Mouse (Mus musculus): ENCODE measurements at regions not wholly inside any gene's neighbourhood (a gene's known extent, or its start where the extent isn't known, plus 50 kb on each side); places are given as distances from the start of the nearest gene placed in this dataset.

- Histone ChIP-seq H3K27me3 (replicated peaks) (no peaks in the 10 kb centered on the region), H3K36me3 (no peaks in the 10 kb centered on the region), H3K9ac (replicated peaks) (no peak overlapping the region), H3K4me3 (replicated peaks) (no peak overlapping the region), H3K4me1 (no peaks in the 10 kb centered on the region), H3K9me3 (replicated peaks) (no peaks in the 10 kb centered on the region), H3K27ac (replicated peaks) (no peak overlapping the region), H3K4me2 (no peak overlapping the region)
- WGBS = 85% methylated on average over 10 of the region's 10 CpGs
- ATAC-seq (ENCODE audit: low FRiP score) = no peak
Measured at GRCm38 (mm10) chr7:69007237-69007636, 258.2 kb upstream of the Arrdc4 start.

DNA sequence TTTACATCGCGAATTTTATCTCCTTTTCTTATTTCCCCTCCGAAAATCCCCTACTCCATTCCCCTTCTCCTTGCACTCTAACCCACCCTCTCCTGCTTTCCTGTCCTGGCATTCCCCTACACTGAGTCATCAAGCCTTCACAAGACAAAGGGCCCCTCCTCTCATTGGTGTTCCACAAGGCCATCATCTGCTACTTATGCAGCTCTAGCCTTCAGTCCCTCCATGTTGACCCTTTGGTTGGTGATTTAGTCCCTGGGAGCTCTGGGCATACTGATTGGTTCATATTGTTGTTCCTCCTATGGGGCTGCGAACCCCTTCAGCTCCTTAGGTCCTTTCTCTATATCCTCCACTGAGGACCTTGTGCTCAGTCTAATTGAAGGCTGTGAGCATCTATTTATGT is 239.0 kb upstream of the Arrdc4 start:
- no peak for ATAC-seq (ENCODE audit: low FRiP score)
- no peaks in the 10 kb centered on the region for H3K36me3 ChIP-seq
- H3K9me3 ChIP-seq (replicated peaks) = no peaks in the 10 kb centered on the region
- WGBS = 94% methylated on average over 4 of the region's 4 CpGs
- H3K27ac ChIP-seq (replicated peaks) = no peak overlapping the region
- no peak overlapping the region for H3K9ac ChIP-seq (replicated peaks)
- H3K4me1 ChIP-seq = no peaks in the 10 kb centered on the region
- H3K4me3 ChIP-seq (replicated peaks) = no peak overlapping the region
- no peak overlapping the region for H3K4me2 ChIP-seq
- H3K27me3 ChIP-seq (replicated peaks) = no peaks in the 10 kb centered on the region

GRCm38 (mm10) chr7:68983937-68984336 is 234.9 kb upstream of the Arrdc4 start:
- no peaks in the 10 kb centered on the region for H3K9me3 ChIP-seq (replicated peaks)
- H3K4me3 ChIP-seq (replicated peaks) = no peak overlapping the region
- 39% methylated on average over 1 of the region's 1 CpGs for WGBS
- ATAC-seq (ENCODE audit: low FRiP score) = no peak
- H3K4me1 ChIP-seq = no peaks in the 10 kb centered on the region
- H3K9ac ChIP-seq (replicated peaks) = no peak overlapping the region
- H3K27ac ChIP-seq (replicated peaks) = no peak overlapping the region
- H3K27me3 ChIP-seq (replicated peaks) = no peaks in the 10 kb centered on the region
- no peak overlapping the region for H3K4me2 ChIP-seq
- no peaks in the 10 kb centered on the region for H3K36me3 ChIP-seq

DNA sequence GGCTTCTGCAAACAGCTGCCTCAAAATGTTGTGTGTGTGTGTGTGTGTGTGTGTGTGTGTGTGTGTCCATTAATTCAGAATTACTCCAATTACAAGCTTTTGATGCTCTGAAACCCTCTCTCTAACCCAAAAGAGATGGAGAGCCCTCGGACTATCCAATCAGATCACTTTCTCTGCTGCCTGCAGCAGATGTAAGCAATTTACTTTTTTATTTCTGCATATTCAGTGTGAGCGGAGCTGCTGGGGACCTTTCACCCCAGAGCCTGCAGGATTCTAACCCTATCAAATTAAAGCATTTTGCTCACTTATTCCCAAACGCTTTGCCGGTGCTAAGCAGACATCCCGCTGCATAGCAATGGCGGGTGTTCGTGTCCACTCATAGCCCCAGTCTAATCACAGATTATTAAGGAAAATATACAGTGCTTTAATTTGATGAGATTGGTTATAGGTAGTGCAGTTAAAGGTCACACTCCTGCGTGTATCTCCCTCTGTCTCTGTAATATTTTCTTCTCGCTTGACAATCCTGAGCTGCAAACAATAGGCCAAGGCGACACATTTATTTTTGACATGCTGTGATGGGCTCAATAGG is 234.0 kb upstream of the Arrdc4 start:
- Histone ChIP-seq H3K9me3 (replicated peaks) (no peaks in the 10 kb centered on the region), H3K4me2 (no peak overlapping the region), H3K4me3 (replicated peaks) (no peak overlapping the region), H3K36me3 (no peaks in the 10 kb centered on the region), H3K4me1 (no peaks in the 10 kb centered on the region), H3K27me3 (replicated peaks) (0 out of 2 replicates have a peak, but pooled peaks cover 2% of the 10 kb centered on the region), H3K9ac (replicated peaks) (no peak overlapping the region), H3K27ac (replicated peaks) (no peak overlapping the region)
- ATAC-seq (ENCODE audit: low FRiP score) = no peak
- WGBS = 76% methylated on average over 10 of the region's 10 CpGs

GRCm38 (mm10) chr7:68978576-68978975 is 229.5 kb upstream of the Arrdc4 start:
- ATAC-seq (ENCODE audit: low FRiP score) = no peak

DNA sequence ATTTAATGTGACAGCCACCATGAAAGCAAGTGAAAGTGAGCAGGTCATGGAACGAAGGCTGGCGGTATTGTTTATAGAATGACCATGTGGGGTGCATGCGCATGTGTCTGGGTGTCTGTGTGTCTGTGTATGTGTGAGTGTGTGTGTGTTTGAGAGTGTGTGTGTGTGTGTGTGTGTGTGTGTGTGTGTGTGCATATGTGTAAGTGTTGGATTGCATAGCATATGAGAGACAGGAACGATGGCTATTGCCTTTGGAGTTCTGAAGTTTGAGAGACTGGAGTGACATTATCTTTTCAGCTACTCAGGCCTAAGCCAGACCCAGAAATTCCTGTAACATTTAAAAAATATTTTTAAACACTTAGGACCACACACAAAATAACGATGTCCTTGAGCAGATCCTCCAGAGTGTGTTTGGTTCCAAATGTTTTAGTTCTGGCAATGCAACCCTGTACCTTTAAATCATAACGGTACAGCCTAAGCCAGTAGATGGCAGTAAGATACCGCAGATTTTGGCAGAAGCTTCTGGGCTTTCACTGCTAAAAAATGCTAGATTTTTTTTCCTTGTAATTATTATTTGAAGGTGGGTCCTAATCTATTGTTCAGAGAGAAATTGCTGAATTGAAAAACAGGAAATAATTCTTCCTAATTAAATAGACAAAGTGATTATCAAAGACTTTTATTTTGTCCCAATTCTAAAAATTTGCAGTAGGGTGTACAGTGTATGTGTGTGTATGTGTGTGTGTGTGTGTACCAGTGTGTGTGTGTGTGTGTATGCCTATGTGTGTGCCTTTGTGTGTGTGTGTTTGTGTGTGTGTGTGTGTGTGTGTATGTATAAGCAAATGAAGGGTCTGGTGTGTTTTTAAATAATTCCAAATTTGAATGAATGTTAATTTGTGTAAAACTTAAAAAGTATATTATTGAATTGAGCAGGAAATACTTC is 228.0 kb upstream of the Arrdc4 start:
- Histone ChIP-seq H3K9ac (replicated peaks) (no peak overlapping the region), H3K4me2 (no peak overlapping the region), H3K27me3 (replicated peaks) (0 out of 2 replicates have a peak, but pooled peaks cover 3% of the 10 kb centered on the region), H3K27ac (replicated peaks) (no peak overlapping the region), H3K4me3 (replicated peaks) (no peak overlapping the region), H3K9me3 (replicated peaks) (no peaks in the 10 kb centered on the region), H3K36me3 (no peaks in the 10 kb centered on the region), H3K4me1 (no peaks in the 10 kb centered on the region)
- no peak for ATAC-seq (ENCODE audit: low FRiP score)
- 63% methylated on average over 7 of the region's 7 CpGs for WGBS

More at GRCm38 (mm10) chr7:68978576-68978975, 229.5 kb upstream of the Arrdc4 start:
- 45% methylated on average over 4 of the region's 4 CpGs for WGBS
- H3K4me2 ChIP-seq = no peak overlapping the region
- H3K9me3 ChIP-seq (replicated peaks) = no peaks in the 10 kb centered on the region
- H3K4me1 ChIP-seq = no peaks in the 10 kb centered on the region
- no peak overlapping the region for H3K9ac ChIP-seq (replicated peaks)
- H3K27me3 ChIP-seq (replicated peaks) = 0 out of 2 replicates have a peak, but pooled peaks cover 3% of the 10 kb centered on the region
- no peak overlapping the region for H3K27ac ChIP-seq (replicated peaks)
- H3K4me3 ChIP-seq (replicated peaks) = no peak overlapping the region
- H3K36me3 ChIP-seq = no peaks in the 10 kb centered on the region

- no peak overlapping the region for H3K27ac ChIP-seq (replicated peaks)
- no peaks in the 10 kb centered on the region for H3K4me1 ChIP-seq
- H3K9me3 ChIP-seq (replicated peaks) = no peaks in the 10 kb centered on the region
- no peak overlapping the region for H3K4me2 ChIP-seq
- H3K27me3 ChIP-seq (replicated peaks) = 0 out of 2 replicates have a peak, but pooled peaks cover 3% of the 10 kb centered on the region
- ATAC-seq (ENCODE audit: low FRiP score) = no peak
- no peaks in the 10 kb centered on the region for H3K36me3 ChIP-seq
- WGBS = 60% methylated on average over 5 of the region's 5 CpGs
- H3K9ac ChIP-seq (replicated peaks) = no peak overlapping the region
- H3K4me3 ChIP-seq (replicated peaks) = no peak overlapping the region
Measured at GRCm38 (mm10) chr7:68975956-68976355, 226.9 kb upstream of the Arrdc4 start.

DNA sequence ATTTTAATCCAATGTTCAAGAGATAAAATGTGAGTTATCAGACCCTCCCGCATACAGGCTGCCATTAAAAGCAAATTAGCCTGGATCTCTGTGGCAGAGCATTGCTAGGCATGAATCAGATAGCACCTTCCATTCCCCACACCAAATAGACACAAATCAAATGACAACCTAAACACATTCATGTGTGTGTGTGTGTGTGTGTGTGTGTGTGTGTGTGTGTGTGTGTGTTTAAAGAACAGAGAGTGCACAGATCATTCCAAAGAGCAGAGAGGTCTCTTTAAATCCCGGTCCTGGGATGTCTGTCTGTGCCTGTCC is 226.5 kb upstream of the Arrdc4 start:
- H3K4me1 ChIP-seq = no peaks in the 10 kb centered on the region
- H3K4me3 ChIP-seq (replicated peaks) = no peak overlapping the region
- no peak for ATAC-seq (ENCODE audit: low FRiP score)
- no peaks in the 10 kb centered on the region for H3K9me3 ChIP-seq (replicated peaks)
- WGBS = 72% methylated on average over 2 of the region's 2 CpGs
- H3K4me2 ChIP-seq = no peak overlapping the region
- no peak overlapping the region for H3K27ac ChIP-seq (replicated peaks)
- H3K27me3 ChIP-seq (replicated peaks) = 0 out of 2 replicates have a peak, but pooled peaks cover 3% of the 10 kb centered on the region
- no peak overlapping the region for H3K9ac ChIP-seq (replicated peaks)
- no peaks in the 10 kb centered on the region for H3K36me3 ChIP-seq

DNA sequence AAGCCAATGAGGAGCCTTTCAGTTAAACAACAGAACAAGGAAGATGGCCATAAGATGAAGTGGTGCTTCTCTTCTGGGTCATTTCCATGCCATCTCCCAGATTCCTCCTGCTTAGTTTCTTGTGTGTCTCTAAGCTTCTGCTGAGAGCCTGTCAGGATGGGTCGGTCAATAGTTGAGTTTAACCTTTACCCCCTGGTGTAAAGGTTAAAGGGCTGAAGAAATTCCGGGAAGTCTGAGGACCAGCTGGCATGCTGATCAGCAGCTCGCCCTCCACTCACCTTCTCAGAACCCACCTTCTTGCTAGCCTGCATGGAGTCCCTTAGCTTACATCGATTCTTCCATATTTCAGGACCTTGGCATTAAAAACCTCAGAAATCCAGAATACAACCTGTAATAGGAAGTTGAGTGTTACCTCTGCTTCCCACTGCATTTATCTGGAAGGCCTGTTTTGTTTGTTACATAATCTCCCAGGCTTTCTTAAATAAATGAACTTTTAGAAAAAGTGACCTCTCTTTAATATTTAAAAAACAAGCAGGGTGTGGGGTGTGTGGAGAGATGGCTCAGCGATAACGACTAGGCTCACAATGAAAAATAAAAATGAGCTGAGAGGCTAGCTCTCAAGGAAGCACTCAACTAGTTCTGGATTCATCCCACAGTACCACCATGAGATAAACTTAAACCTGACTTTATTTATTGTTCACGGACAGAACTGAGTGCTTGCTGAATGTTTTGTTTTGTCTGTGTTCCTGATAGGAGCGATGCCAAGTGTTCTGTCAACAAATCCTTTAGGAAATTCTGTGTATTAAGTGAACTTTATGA is 225.9 kb upstream of the Arrdc4 start:
- 81% methylated on average over 8 of the region's 8 CpGs for WGBS
- Histone ChIP-seq H3K27me3 (replicated peaks) (0 out of 2 replicates have a peak, but pooled peaks cover 3% of the 10 kb centered on the region), H3K4me1 (no peaks in the 10 kb centered on the region), H3K4me2 (no peak overlapping the region), H3K36me3 (no peaks in the 10 kb centered on the region), H3K9me3 (replicated peaks) (no peaks in the 10 kb centered on the region), H3K4me3 (replicated peaks) (no peak overlapping the region), H3K9ac (replicated peaks) (no peak overlapping the region), H3K27ac (replicated peaks) (no peak overlapping the region)
- no peak for ATAC-seq (ENCODE audit: low FRiP score)

DNA sequence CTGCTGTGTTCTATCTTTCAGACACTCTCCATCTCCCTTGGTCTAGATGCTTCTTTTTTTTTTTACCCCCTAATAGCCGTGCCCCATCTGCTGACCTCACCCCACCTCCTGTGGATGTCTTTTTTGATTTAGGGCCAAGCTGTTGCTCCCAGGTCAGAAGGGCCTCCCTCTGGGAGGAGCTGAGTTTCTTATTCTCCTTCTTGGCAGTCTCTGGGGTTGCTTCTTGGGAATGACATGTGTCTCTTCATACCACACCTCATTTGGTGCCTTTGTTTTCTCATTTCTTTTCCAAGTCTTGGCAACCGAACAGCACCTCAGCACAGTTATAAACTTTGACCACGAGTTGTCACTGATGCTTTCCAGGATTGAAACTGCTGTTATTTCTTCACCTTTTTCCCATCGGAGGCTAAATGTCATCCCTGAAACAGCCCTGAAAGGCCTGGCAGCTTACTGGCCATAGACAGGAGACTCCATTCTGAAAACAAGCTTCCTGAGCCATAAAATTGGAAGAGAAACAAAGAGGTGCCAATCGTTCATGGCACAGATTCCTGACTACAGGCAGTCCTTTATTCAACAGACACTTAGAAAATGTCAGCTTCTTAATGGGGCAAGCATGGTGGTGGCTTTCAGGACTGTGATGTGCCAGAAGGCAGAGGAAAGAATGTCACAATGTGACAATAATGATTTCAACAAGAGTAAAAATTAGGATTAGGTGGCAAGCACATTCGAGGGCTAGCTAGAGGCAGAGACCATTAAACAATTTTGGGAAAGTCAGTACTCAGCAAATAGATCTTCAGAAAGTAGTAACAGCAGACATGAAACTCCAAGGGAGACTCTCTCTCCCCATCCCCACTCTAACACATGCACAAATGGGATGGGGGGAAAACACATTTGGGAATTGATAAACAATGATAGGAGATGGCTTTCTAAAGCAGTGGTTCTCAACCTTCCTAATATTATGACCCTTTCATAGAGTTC is 197.1 kb upstream of the Arrdc4 start:
- no peak overlapping the region for H3K9ac ChIP-seq (replicated peaks)
- H3K36me3 ChIP-seq = no peaks in the 10 kb centered on the region
- no peak overlapping the region for H3K4me3 ChIP-seq (replicated peaks)
- H3K4me2 ChIP-seq = no peak overlapping the region
- H3K4me1 ChIP-seq = no peaks in the 10 kb centered on the region
- 18% methylated on average over 6 of the region's 6 CpGs for WGBS
- no peaks in the 10 kb centered on the region for H3K9me3 ChIP-seq (replicated peaks)
- no peaks in the 10 kb centered on the region for H3K27me3 ChIP-seq (replicated peaks)
- no peak for ATAC-seq (ENCODE audit: low FRiP score)
- H3K27ac ChIP-seq (replicated peaks) = no peak overlapping the region

Data from neural tube, embryonic 15.5 days (tissue).